Mouse (Mus musculus) neutrophil, adult 5-6 weeks (primary cell): ENCODE results near the gene Gm8369. TPM values are rescaled to one million over a fixed set of nuclear protein-coding genes. Genes with fewer than 3 reads are reported as not detected.
A peak's percentile ranks its signal among the peaks of the same experiment; 100 is the strongest.
"Not testable (repeated sequence)": the region's sequence is repeated elsewhere in the genome, so short reads cannot be mapped to it uniquely, and the experiment has no call there.

Experiments used
- ATAC-seq: fragments of 151-379, 151-347 bp; 2 replicates; pipeline ENCODE4 v1.8.0; 2017; ENCODE audit warnings: mild to moderate bottlenecking, moderate TSS enrichment; ENCODE audit not compliant: insufficient number of reproducible peaks, poor library complexity, low FRiP score, severe bottlenecking; ENCODE audit errors: extremely low read depth
- total RNA-seq: library from RNA; stranded (forward); fragments of 200-1000 nt; gene quantifications from 2 replicates; pipeline ENCODE4 v1.2.3, GENCODE M21; 2017

Gm8369 gene
- total RNA-seq, 1 experiment from 2014 or later = 335 TPM

DNA sequence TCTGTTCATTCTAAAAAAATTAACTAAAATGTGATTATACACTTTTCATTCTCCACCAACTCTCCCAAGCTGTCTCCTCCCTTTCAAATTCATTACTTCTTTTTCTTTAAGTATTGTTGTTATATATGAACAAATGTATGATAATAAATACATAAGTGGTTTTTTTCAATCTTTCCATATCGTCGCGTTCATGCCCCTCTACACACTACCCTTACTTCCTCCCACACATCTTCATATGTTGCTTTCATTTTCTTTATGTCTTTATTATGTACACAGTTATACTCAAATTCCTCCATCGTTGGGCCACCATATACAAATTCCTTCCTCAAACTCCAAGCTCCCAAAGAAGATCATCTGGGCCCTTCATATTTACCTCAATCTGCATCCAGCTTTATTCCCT is 15.6 kb downstream of the Gm8369 start:
- ATAC-seq = no peak

DNA sequence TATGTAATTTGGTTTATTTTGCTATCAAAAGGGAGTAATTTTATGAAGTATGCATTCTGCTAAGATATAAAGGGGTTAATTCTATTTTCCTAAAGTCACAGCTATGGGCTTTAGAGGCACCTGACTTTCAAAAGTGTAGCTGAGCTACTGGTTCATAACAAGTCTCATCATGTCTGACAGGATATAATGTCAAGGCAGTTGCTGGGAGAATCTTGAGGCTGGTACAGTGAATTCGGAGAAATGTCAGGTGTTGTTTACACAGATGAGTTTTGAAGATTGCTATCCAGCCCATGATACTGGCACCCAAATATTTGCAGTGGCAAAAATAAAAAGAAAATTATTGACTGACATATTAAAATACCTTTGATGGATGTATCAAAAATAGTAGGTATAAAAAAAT is 19.1 kb downstream of the Gm8369 start:
- no peak for ATAC-seq

DNA sequence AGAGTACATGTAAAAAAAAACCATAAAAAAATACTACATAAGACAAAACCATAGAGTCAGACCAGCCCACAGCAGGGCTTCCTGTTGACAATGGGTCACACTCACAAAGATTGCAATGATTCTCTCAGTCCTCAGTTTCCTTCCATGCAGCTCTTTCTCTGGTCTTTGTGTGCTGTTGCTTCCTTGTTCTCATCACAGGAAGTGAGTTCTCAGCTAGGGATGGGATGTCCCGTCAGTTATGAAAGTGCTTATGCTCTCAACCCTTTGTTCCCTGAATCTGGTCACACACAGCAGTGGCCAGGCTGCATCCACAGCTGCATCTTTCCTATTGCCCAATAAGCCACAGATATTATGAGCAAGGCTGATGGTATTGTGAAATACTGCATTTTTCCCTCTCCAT is 27.7 kb downstream of the Gm8369 start:
- no peak for ATAC-seq

DNA sequence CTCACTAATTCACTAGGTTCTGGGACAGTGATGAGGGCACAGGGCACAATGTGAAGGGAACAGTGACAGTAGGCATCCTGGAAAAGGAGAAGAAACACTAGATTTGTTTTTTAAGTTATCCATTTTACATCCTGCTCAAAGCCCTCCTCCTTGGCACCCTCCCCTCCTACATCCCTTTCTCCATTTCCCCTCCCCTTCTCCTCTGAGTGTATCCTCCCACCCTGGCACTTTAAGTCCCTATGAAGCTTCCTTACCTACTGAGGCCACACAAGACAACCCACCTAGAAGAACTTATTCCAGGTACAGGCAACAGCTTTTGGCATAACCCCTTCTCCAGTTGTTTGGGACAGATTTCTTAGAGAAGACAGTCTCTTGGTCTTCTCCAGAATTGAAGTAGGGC is 30.5 kb downstream of the Gm8369 start, which contains the start of gene Ms4a6b:
Ms4a6b (plus strand) TSS at position 267 of the 400 bp plus-strand sequence.
- no peak for ATAC-seq

DNA sequence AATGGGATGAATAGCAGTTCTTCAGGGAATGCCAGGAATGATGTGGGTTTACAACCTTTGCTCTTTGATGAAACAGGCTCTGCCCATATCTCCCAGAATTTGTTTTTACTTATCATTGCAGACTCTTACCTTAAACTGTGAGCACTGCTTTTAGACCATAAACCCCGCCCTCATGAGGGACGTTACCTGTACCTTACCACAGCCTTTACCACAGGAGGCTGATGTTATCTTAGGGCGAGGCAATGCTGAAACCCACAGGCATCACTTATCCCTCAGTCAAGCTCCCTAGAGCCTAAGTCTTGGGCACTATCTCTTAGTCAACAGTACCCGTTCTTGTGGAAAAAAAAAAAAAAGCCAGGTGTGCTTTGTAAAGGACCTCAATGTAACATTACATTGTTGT is 31.1 kb downstream of the Gm8369 start:
- peak; percentile 23; the same call in 1 of the 2 replicates for ATAC-seq

DNA sequence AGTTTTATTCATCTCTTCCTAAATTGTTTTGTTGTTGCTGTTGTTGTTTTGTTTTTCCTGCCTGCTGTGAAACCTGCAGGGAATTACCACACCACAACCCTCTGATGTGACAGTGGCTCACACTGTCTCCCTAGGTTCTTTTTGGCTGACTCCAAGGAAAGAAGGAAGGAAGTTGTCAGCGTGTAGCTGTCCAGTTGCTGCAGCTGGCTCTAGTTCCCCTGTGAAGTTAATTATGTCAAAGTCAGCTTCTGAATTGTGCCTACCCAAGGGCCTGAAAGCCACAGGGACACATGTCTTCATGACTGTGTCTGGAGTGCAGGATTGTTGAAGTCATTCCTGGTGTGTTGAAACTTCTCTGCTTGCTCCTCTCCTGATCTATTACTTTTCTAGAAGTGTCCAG is 31.6 kb downstream of the Gm8369 start:
- ATAC-seq = not testable (repeated sequence)

DNA sequence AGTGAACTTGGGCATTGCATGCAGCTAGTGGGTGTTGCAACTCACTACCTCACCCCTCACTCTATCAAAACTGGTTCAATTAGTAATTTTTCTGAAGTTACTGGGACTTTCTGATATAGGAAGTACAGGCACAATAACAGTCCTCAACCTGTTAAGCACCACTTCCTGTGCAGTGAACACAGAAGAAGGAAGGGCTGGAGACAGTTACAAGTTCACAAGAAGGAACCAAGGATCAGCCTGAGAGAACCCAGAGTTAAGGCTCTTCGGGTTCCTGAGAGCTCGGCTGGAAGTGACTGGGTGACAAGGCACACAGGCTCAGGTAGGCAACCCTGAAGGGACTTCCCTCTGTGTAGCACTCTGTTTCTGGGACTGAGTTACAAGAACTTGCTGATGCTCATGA is 32.6 kb downstream of the Gm8369 start:
- peak; percentile 37; the same call in 1 of the 2 replicates for ATAC-seq

DNA sequence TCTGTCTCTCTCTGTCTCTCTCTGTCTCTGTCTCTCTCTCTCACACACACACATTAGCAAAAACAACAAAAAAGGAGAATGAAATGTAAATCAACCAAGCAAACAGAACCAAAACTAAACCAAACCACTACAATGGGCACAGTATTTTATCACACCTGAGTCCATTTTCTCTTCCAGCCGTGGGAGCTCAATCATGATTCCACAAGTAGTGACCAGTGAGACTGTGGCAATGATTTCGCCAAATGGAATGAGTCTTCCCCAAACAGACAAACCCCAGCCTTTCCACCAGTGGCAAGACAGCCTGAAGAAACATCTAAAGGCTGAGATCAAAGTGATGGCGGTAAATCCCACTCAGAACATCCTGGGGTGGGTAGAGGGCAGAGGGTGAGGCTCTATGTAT is 34.4 kb downstream of the Gm8369 start:
- ATAC-seq = no peak

DNA sequence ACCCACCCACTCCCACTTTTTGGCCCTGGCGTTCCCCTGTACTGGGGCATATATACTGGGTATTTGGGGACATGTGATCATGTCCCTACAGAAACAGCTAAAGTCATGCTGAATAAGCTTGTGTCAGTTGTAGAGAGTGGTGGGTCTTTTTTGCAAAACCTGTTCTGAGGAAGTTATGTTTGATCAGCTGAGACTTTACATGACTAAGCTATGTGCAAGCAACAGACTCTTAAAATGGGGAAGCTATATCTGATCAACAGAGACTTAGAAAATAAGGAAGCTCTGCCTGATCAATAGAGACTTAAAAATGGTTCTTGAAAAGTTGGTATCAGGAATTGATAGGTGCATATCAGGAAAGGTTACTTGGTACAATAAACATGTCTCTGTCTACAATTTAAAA is 47.7 kb downstream of the Gm8369 start:
- no peak for ATAC-seq

DNA sequence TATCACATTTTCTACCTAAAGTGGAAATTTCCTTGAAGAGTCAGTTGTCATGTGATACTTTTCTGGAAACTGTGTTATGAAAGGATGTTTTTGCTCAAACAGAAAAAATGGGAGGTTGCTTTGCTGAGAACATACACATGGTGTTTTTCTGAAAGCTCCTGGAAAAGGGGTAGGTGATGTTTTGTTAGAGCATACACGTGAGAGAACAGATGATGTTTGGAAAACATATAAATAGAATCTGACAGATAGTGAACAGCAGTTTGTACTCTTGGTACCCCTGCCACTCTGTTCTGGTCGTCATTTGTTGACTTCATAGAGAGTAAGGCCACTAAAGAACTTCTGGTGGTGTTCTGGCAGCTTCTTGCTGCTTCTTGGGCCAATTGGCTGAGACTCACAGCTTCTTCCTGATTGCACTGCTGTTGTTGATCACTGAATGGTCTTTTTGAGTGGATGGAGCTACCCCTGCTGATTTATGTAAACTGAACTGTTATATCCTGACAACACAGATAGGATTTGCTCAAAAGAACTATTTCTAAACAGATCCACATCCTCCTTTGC is 48.2 kb downstream of the Gm8369 start:
- ATAC-seq = no peak

DNA sequence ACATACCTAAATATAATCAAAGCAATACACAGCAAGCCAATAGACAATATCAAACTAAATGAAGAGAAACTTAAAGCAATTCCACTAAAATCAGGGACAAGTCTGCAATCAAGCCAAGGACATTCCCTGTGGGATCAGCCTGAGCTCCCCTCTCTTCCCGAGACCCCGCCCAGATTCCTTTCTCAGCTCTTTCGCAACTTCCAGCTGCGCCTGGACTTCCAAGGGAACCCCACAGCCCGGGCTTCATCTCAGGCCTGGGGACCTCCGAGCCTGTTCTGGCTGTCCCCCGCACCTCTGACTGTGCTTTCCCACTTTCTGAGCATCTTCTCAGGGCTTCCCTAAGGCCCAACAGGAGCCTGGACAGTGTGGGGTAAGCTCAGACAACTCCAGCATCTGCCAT is 50.9 kb downstream of the Gm8369 start, which contains the start of gene Ms4a4d:
Ms4a4d (plus strand) TSS at position 209 of the 400 bp plus-strand sequence.
- ATAC-seq = no peak

DNA sequence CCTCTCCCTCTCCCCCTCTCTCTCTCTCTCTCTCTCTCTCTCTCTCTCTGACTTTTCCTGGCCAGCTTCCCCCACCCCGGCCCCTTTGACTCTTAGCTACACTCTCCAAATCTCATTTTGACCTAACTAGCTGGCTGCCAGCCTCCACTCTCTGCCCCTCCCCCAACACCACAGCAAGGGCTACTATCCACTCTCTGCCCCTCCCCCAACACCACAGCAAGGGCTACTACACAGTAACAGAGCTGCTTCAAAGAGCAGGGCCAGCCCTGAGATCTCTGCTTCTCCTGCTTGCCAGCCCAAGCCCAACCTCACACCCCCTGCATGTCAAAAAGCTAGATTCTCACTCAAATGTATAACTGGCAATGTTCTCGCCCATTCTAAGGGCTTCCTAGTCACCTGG is 51.6 kb downstream of the Gm8369 start:
- no peak for ATAC-seq

DNA sequence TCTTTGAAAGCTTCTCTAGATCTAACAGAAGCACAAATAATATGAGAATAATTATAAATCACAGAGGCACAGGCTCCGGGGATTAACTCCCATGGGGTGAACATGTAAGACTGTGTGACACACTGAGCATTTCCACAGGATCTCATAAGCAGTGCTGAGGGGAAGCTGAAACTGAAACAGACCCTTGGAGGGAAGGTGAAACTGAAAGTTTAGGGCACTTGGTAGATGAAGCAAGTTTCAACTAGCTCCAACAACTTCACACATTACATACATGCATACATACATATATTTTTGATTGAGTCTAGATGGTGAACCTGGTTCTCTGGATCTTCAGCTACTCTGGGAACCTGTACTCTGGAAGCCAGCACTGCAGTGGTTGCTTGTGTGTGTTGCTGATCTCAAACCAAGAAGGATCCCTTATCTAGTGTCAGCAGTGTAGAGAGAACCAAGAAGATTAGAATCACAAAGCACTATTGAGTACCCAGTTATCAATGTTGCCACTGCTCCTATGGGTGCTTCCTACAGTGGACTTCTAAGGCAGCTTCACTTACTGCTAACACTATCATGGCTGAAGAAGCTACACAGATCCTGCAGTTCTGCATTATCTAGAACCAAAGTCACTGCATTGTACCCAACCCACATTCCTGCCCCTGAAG is 54.6 kb downstream of the Gm8369 start:
- ATAC-seq = peak; percentile 80; the same call in 1 of the 2 replicates

DNA sequence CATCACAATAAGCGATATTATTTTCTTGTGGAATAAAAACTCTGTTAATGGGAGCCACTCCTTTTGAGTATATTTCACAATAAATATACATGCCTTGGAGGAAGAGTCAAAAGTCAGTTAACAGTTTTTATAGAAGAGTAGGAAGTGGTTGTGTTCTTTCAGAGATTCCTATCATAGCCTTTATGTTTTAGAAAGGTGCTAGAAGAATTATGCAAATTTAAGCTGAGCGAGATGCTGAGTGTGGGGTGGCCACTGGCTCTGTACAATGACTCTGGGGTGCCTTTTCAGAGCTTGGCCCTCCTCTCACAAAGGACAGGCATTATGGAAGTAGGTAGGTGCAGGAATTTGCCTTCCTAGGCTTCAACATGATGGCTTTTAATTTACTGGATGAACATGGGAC is 58.6 kb downstream of the Gm8369 start:
- ATAC-seq = not testable (repeated sequence)

DNA sequence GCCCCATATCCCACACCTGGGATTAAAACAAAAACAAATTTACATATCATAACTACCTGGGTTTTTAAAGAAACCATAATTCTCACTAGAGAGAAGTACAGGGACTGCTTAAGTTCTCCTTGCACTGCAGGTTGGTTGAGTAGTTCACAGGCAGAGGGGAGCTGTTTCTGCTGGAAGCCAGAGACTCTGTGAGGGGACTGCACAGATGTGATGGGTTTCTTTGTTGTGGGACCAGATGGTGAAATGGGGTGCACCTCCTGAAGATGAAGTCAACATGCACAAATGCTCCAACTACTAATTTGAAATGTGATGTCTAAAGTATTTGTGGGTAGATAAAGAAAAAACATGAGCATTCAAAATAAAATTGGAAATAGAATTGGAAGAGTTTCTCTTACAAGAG is 62.2 kb downstream of the Gm8369 start:
- ATAC-seq = no peak

DNA sequence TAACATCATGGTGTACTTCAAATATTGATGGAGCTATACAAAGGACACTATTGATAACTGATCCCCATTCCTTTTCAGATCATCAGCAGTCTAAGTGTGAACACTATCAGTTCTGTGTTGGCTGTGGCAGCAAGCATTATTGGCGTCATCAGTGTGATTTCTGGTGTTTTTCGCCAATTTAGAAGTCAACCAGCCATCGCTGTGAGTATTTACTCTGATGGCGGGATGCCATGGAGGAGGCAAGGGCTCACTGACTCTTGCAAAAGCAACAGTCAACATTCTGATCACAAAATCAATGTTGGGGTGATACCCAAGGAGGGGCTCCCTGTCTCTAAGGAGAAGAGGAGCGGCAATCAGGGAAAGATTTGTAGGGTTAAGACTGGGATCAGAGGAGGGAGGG is 69.0 kb downstream of the Gm8369 start:
- no peak for ATAC-seq

DNA sequence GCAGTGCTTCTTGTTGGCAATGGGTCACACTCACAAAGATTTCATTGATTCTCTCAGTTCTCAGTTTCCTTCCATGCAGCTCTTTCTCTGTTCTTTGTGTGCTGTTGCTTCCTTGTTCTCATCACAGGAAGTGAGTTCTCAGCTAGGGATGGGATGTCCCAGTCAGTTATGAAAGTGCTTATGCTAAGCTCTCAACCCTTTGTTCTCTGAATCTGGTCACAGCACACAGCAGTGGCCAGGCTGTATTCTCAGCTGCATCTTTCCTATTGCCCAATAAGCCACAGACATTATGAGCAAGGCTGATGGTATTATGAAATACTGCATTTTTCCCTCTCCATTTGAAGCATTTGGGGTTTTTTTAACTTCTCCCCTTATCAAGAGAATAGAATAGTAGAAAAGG is 73.8 kb downstream of the Gm8369 start:
- ATAC-seq = not testable (repeated sequence)
